ENCODE assay signal across 7 mouse cellular contexts in genomic region chr13:23310036-23310435, GRCm38 (mm10). TPM values are rescaled to one million over a fixed set of nuclear protein-coding genes. Genes with fewer than 3 reads are reported as not detected.
A peak's percentile ranks its signal among the peaks of the same experiment; 100 is the strongest.
DNase-seq lines count a peak whose midpoint lies in the region; TF ChIP-seq lines count a peak whose summit lies in the region.

No protein-coding gene starts in this region.

- H3K79me2 ChIP-seq in MEL (ENCODE audit: control insufficient read depth, insufficient read depth, low read length, poor library complexity) = no peaks in the 10 kb centered on the region

- no peaks in the 10 kb centered on the region for H3K36me3 ChIP-seq in E14TG2a.4 (ENCODE audit: insufficient read depth, low read length)
- H3K36me3 ChIP-seq in MEL (ENCODE audit: control insufficient read depth in 1 of 2, insufficient read depth in 2 of 2, low read length in 2 of 2) = peaks cover 0 to 3% of the 10 kb centered on the region in 2 experiments; a peak in 1 of 4 replicates
- H3K36me3 ChIP-seq in hindbrain, embryonic 10.5 days = no peaks in the 10 kb centered on the region
- H3K36me3 ChIP-seq in midbrain, embryonic 10.5 days = no peaks in the 10 kb centered on the region

- WGBS in hindbrain, embryonic 10.5 days = 2% methylated on average over 11 of the region's 11 CpGs
- under 1% methylated on average over 11 of the region's 11 CpGs for WGBS in midbrain, embryonic 10.5 days

- no peak for TF ChIP-seq RAD21 in MEL (IDR thresholded peaks at IDR 0.05; ENCODE audit: low read depth, low read length)

- H3K27ac ChIP-seq in MEL (ENCODE audit: control insufficient read depth, low read depth, low read length) = no peak overlapping the region
- no peak overlapping the region for H3K27ac ChIP-seq in hindbrain, embryonic 10.5 days
- H3K27ac ChIP-seq in midbrain, embryonic 10.5 days (replicated peaks) = no peak overlapping the region

- H3K9ac ChIP-seq in MEL (ENCODE audit: control insufficient read depth, low read depth, low read length, poor library complexity, severe bottlenecking) = peak overlapping the region; percentile 49

- TF ChIP-seq CTCF in E14TG2a.4 (conservative IDR thresholded peaks at IDR 0.05; ENCODE audit: low read length) (no peak), MEL (IDR thresholded peaks at IDR 0.05 in 2 of 3, conservative IDR thresholded peaks at IDR 0.05 in 1 of 3; ENCODE audit: control insufficient read depth in 1 of 3, insufficient read depth in 1 of 3, low read depth in 2 of 3, low read length in 3 of 3, poor library complexity in 1 of 3, severe bottlenecking in 1 of 3) (no peak)

- peak overlapping the region; percentile 83 for H3K4me3 ChIP-seq in E14TG2a.4 (replicated peaks; ENCODE audit: low read length)
- H3K4me3 ChIP-seq in MEL (ENCODE audit: control insufficient read depth in 1 of 2, insufficient read depth in 1 of 2, low read depth in 2 of 2, low read length in 2 of 2) = peak overlapping the region; percentile 64 to 85
- H3K4me3 ChIP-seq in hindbrain, embryonic 10.5 days = peak overlapping the region; percentile 57
- H3K4me3 ChIP-seq in midbrain, embryonic 10.5 days = peak overlapping the region; percentile 60

- no peak for TF ChIP-seq POLR2A in MEL (IDR thresholded peaks at IDR 0.05; ENCODE audit: control insufficient read depth in 1 of 2, insufficient read depth in 1 of 2, low read depth in 1 of 2, low read length in 2 of 2, poor library complexity in 1 of 2)

- peaks cover 59% of the 10 kb centered on the region for H3K27me3 ChIP-seq in E14TG2a.4 (ENCODE audit: insufficient read depth, low read length)
- peaks cover 0 to 6% of the 10 kb centered on the region in 2 experiments; a peak in 2 of 4 replicates for H3K27me3 ChIP-seq in MEL (ENCODE audit: control insufficient read depth in 1 of 2, insufficient read depth in 2 of 2, low read length in 2 of 2)
- peaks cover 63% of the 10 kb centered on the region for H3K27me3 ChIP-seq in hindbrain, embryonic 10.5 days (ENCODE audit: insufficient read depth, poor library complexity, severe bottlenecking)
- H3K27me3 ChIP-seq in midbrain, embryonic 10.5 days (ENCODE audit: low read depth, poor library complexity, severe bottlenecking) = peaks cover 72% of the 10 kb centered on the region

- H3K4me1 ChIP-seq in E14TG2a.4 (replicated peaks; ENCODE audit: low read depth, low read length) (peaks cover 46% of the 10 kb centered on the region), MEL (ENCODE audit: control insufficient read depth in 1 of 2, insufficient read depth in 2 of 2, low read length in 2 of 2) (peaks cover 0 to 7% of the 10 kb centered on the region in 2 experiments; a peak in 1 of 4 replicates)
- peaks cover 28% of the 10 kb centered on the region for H3K4me1 ChIP-seq in hindbrain, embryonic 10.5 days (replicated peaks)
- peaks cover 35% of the 10 kb centered on the region for H3K4me1 ChIP-seq in midbrain, embryonic 10.5 days

- no peak for TF ChIP-seq EP300 in MEL (IDR thresholded peaks at IDR 0.05; ENCODE audit: low read depth in 1 of 2, low read length in 2 of 2)

- H3K9me3 ChIP-seq in E14TG2a.4 (ENCODE audit: low read length) (no peaks in the 10 kb centered on the region), MEL (replicated peaks; ENCODE audit: insufficient read depth, low read length) (no peaks in the 10 kb centered on the region)
- H3K9me3 ChIP-seq in hindbrain, embryonic 10.5 days = no peaks in the 10 kb centered on the region
- no peaks in the 10 kb centered on the region for H3K9me3 ChIP-seq in midbrain, embryonic 10.5 days (replicated peaks)

- peak; percentile 57 for DNase-seq in MEL (ENCODE audit: low read depth, low spot score)
- peak; percentile 37 for DNase-seq in hindbrain, embryonic 10.5 days (ENCODE audit: low spot score)
- peak; percentile 42 for DNase-seq in midbrain, embryonic 10.5 days (ENCODE audit: low spot score)
- no peak for DNase-seq in left cerebral cortex, adult 9 months (ENCODE audit: low spot score in 2 of 2)
- DNase-seq in urinary bladder, postnatal 10 days (ENCODE audit: low spot score) = no peak
- DNase-seq in layer of hippocampus, adult 11-12 months (ENCODE audit: low spot score) = no peak

TF ChIP-seq in MEL, 35 proteins besides CTCF, POLR2A, EP300 and RAD21:
- TF ChIP-seq USF2 (IDR thresholded peaks at IDR 0.05; ENCODE audit: borderline replicate concordance in 1 of 2, insufficient read depth in 1 of 2, low read depth in 1 of 2, low read length in 2 of 2) (no peak), NELFE (IDR thresholded peaks at IDR 0.05; ENCODE audit: low read depth, low read length) (no peak), SMC3 (IDR thresholded peaks at IDR 0.05; ENCODE audit: low read depth, low read length) (no peak), KAT2A (conservative IDR thresholded peaks at IDR 0.05; ENCODE audit: low read depth, low read length) (no peak), POLR2AphosphoS2 (IDR thresholded peaks at IDR 0.05; ENCODE audit: low read length) (no peak), SIN3A (IDR thresholded peaks at IDR 0.05; ENCODE audit: low read length) (no peak), ZNF384 (IDR thresholded peaks at IDR 0.05; ENCODE audit: low read depth, low read length) (no peak), GATA1 (IDR thresholded peaks at IDR 0.05; ENCODE audit: low read depth, low read length) (no peak), MAFK (IDR thresholded peaks at IDR 0.05; ENCODE audit: borderline replicate concordance, low read depth, low read length) (no peak), MEF2A (IDR thresholded peaks at IDR 0.05; ENCODE audit: extremely low read depth, insufficient replicate concordance, low read depth, low read length, poor library complexity, severe bottlenecking) (no peak), GABPA (IDR thresholded peaks at IDR 0.05; ENCODE audit: low read depth, low read length) (no peak), ELF1 (IDR thresholded peaks at IDR 0.05; ENCODE audit: low read depth, low read length) (no peak), BHLHE40 (IDR thresholded peaks at IDR 0.05; ENCODE audit: borderline replicate concordance, low read depth, low read length) (no peak), MYC (IDR thresholded peaks at IDR 0.05; ENCODE audit: low read depth, low read length) (no peak), MAZ (IDR thresholded peaks at IDR 0.05; ENCODE audit: low read depth, low read length) (no peak), MXI1 (IDR thresholded peaks at IDR 0.05; ENCODE audit: low read depth, low read length) (no peak), ZKSCAN1 (IDR thresholded peaks at IDR 0.05; ENCODE audit: low read depth, low read length) (no peak), MYB (IDR thresholded peaks at IDR 0.05; ENCODE audit: low read depth, low read length) (no peak), RCOR1 (IDR thresholded peaks at IDR 0.05; ENCODE audit: low read depth, low read length) (no peak), CHD2 (IDR thresholded peaks at IDR 0.05; ENCODE audit: low read length) (no peak)
TF ChIP-seq in MEL: peak in this region for 0.

RNA-seq across cellular contexts. Expression of gene Zfp322a, which starts 59.0 kb away (rescaled TPM):
- 7.0 and 8.4 TPM in 2 replicates for total RNA-seq in MEL (2012; rRNA removed)
- 1 to 10 TPM in 1 of 2 experiments, not detected in 1; 5.7 TPM for polyA plus RNA-seq in MEL (2012; ENCODE audit: insufficient read depth in 1 of 2, insufficient read length in 2 of 2, low read depth in 1 of 2, low replicate concordance in 2 of 2, missing spikeins in 1 of 2)
- 42.3 and 54.0 TPM in 2 replicates for polyA plus RNA-seq in hindbrain, embryonic 10.5 days (2016; fragmentation: Nextera tagmentation; extraction: Ambion mirVana)
- polyA plus RNA-seq in midbrain, embryonic 10.5 days (2016; fragmentation: Nextera tagmentation; extraction: Ambion mirVana) = 55.6 and 58.6 TPM in 2 replicates

Comparison
In these comparisons a context has a peak if more than half of its experiments do, and no peak if none do; other contexts are left out.
1. DNase-seq: peak in MEL (single experiment), hindbrain, embryonic 10.5 days (single experiment) and midbrain, embryonic 10.5 days (single experiment); none in left cerebral cortex, adult 9 months (0 of 2), urinary bladder, postnatal 10 days (single experiment) and layer of hippocampus, adult 11-12 months (single experiment).
2. Peak in every context shown above with its lines, with median percentiles within 50 percentile points of each other: H3K4me3 ChIP-seq.